Mouse (Mus musculus): Measurements from ENCODE around the gene Pld1. TPM values are rescaled to one million over a fixed set of nuclear protein-coding genes. Genes with fewer than 3 reads are reported as not detected.

Pld1 gene
- polyA plus RNA-seq, 1 experiment: 9.0 TPM

- TF ChIP-seq POLR2A (IDR thresholded peaks at IDR 0.05; ENCODE audit: borderline replicate concordance, extremely low read depth, low read depth, low read length) (no peak), CTCF (IDR thresholded peaks at IDR 0.05; ENCODE audit: insufficient read depth, low read length) (no peak)
- no peak for DNase-seq
- H3K4me3 ChIP-seq (replicated peaks; ENCODE audit: extremely low read depth, low read depth, low read length): no peak overlapping the region
- peaks cover 6% of the 10 kb centered on the region for H3K4me1 ChIP-seq (ENCODE audit: control insufficient read depth, insufficient read depth, low read length)
- 79% methylated on average over 2 of the region's 2 CpGs for WGBS
Observed at GRCm38 (mm10) chr3:27983274-27983673, 44.8 kb downstream of the Pld1 start.

- H3K4me1 ChIP-seq (ENCODE audit: control insufficient read depth, insufficient read depth, low read length): peaks cover 6% of the 10 kb centered on the region
- 0 out of 2 replicates have a peak, but pooled peaks have one; percentile 28 for TF ChIP-seq POLR2A (IDR thresholded peaks at IDR 0.05; ENCODE audit: borderline replicate concordance, extremely low read depth, low read depth, low read length)
- TF ChIP-seq CTCF (IDR thresholded peaks at IDR 0.05; ENCODE audit: insufficient read depth, low read length): no peak
- 1% methylated on average over 14 of the region's 14 CpGs for WGBS
- peak; percentile 58 for DNase-seq
- H3K4me3 ChIP-seq (replicated peaks; ENCODE audit: extremely low read depth, low read depth, low read length): peak overlapping the region; percentile 72
Observed at GRCm38 (mm10) chr3:27983935-27984577, 45.6 kb downstream of the Pld1 start.

GRCm38 (mm10) chr3:27984620-27985019 is 46.1 kb downstream of the Pld1 start:
- Histone ChIP-seq H3K4me3 (replicated peaks; ENCODE audit: extremely low read depth, low read depth, low read length) (peak overlapping the region; percentile 61), H3K4me1 (ENCODE audit: control insufficient read depth, insufficient read depth, low read length) (peaks cover 8% of the 10 kb centered on the region)
- TF ChIP-seq POLR2A (IDR thresholded peaks at IDR 0.05; ENCODE audit: borderline replicate concordance, extremely low read depth, low read depth, low read length) (no peak), CTCF (IDR thresholded peaks at IDR 0.05; ENCODE audit: insufficient read depth, low read length) (no peak)
- WGBS: 39% methylated on average over 4 of the region's 4 CpGs
- no peak for DNase-seq

GRCm38 (mm10) chr3:27985344-27985743 is 46.8 kb downstream of the Pld1 start:
- 91% methylated on average over 5 of the region's 5 CpGs for WGBS
- TF ChIP-seq POLR2A (IDR thresholded peaks at IDR 0.05; ENCODE audit: borderline replicate concordance, extremely low read depth, low read depth, low read length) (no peak), CTCF (IDR thresholded peaks at IDR 0.05; ENCODE audit: insufficient read depth, low read length) (no peak)
- Histone ChIP-seq H3K4me1 (ENCODE audit: control insufficient read depth, insufficient read depth, low read length) (peaks cover 8% of the 10 kb centered on the region), H3K4me3 (replicated peaks; ENCODE audit: extremely low read depth, low read depth, low read length) (no peak overlapping the region)
- DNase-seq: no peak

GRCm38 (mm10) chr3:27987891-27988536 is 49.5 kb downstream of the Pld1 start:
- no peak for TF ChIP-seq CTCF (IDR thresholded peaks at IDR 0.05; ENCODE audit: insufficient read depth, low read length)
- peaks cover 8% of the 10 kb centered on the region for H3K4me1 ChIP-seq (ENCODE audit: control insufficient read depth, insufficient read depth, low read length)
- 40% methylated on average over 8 of the region's 8 CpGs for WGBS
- peak; percentile 24 for DNase-seq
- H3K4me3 ChIP-seq (replicated peaks; ENCODE audit: extremely low read depth, low read depth, low read length): no peak overlapping the region

- DNase-seq: no peak
- H3K4me1 ChIP-seq (ENCODE audit: control insufficient read depth, insufficient read depth, low read length): peaks cover 6% of the 10 kb centered on the region
- WGBS: 58% methylated on average over 2 of the region's 2 CpGs
- no peak overlapping the region for H3K4me3 ChIP-seq (replicated peaks; ENCODE audit: extremely low read depth, low read depth, low read length)
- TF ChIP-seq CTCF (IDR thresholded peaks at IDR 0.05; ENCODE audit: insufficient read depth, low read length) (no peak), POLR2A (IDR thresholded peaks at IDR 0.05; ENCODE audit: borderline replicate concordance, extremely low read depth, low read depth, low read length) (no peak)
Observed at GRCm38 (mm10) chr3:27991100-27991703, 52.7 kb downstream of the Pld1 start.

GRCm38 (mm10) chr3:27994175-27994990 is 55.9 kb downstream of the Pld1 start:
- no peak for DNase-seq
- 76% methylated on average over 8 of the region's 8 CpGs for WGBS
- no peak for TF ChIP-seq CTCF (IDR thresholded peaks at IDR 0.05; ENCODE audit: insufficient read depth, low read length)
- TF ChIP-seq POLR2A (IDR thresholded peaks at IDR 0.05; ENCODE audit: borderline replicate concordance, extremely low read depth, low read depth, low read length): no peak
- Histone ChIP-seq H3K4me3 (replicated peaks; ENCODE audit: extremely low read depth, low read depth, low read length) (no peak overlapping the region), H3K4me1 (ENCODE audit: control insufficient read depth, insufficient read depth, low read length) (0 out of 2 replicates have a peak, but pooled peaks cover 2% of the 10 kb centered on the region)

- DNase-seq: no peak
- TF ChIP-seq CTCF (IDR thresholded peaks at IDR 0.05; ENCODE audit: insufficient read depth, low read length) (no peak), POLR2A (IDR thresholded peaks at IDR 0.05; ENCODE audit: borderline replicate concordance, extremely low read depth, low read depth, low read length) (no peak)
- H3K4me3 ChIP-seq (replicated peaks; ENCODE audit: extremely low read depth, low read depth, low read length): no peak overlapping the region
- 82% methylated on average over 6 of the region's 6 CpGs for WGBS
- H3K4me1 ChIP-seq (ENCODE audit: control insufficient read depth, insufficient read depth, low read length): peaks cover 5% of the 10 kb centered on the region
Observed at GRCm38 (mm10) chr3:28004321-28004720, 65.8 kb downstream of the Pld1 start.

- no peak for DNase-seq
- peaks cover 8% of the 10 kb centered on the region for H3K4me1 ChIP-seq (ENCODE audit: control insufficient read depth, insufficient read depth, low read length)
- TF ChIP-seq CTCF (IDR thresholded peaks at IDR 0.05; ENCODE audit: insufficient read depth, low read length) (0 out of 2 replicates have a peak, but pooled peaks have one; percentile 21), POLR2A (IDR thresholded peaks at IDR 0.05; ENCODE audit: borderline replicate concordance, extremely low read depth, low read depth, low read length) (no peak)
- 89% methylated on average over 11 of the region's 11 CpGs for WGBS
- no peak overlapping the region for H3K4me3 ChIP-seq (replicated peaks; ENCODE audit: extremely low read depth, low read depth, low read length)
Observed at GRCm38 (mm10) chr3:28007684-28008083, 69.2 kb downstream of the Pld1 start.
